Comparison of ENCODE assay signal across 9 mouse cellular contexts in the genomic region with DNA sequence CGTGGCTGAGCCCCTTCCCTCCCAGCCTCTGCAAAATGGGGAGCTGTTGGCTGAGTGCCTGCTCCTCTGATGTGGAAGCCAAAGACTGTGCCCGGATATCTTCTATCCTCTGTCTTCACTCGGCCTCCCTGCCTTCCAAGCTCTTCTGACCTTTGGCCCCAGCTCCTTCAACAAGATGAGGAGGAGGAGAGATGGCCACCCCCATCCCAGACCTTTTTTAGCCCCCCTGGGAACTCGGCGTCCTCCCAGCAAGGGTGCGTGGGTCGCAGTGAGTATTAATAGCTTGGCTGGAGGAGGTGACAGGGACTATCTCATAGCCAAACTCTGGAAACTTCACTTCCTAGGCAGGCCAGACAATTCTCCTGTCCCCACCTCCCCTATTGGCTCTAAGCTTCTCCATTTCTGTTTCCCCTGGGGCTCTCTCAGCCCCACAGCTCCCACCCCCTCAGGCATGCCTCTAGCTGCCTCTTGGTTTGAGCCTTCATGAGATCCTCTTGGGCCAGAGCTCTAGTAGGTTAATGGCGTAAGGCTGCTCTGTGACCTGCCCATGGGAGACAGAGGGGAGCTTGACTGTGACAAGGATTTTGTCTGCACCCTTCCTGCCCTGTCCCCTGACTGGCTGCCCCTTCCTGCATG. TPM values are rescaled to one million over a fixed set of nuclear protein-coding genes. Genes with fewer than 3 reads are reported as not detected.
A peak's percentile ranks its signal among the peaks of the same experiment; 100 is the strongest.
DNase-seq lines count a peak whose midpoint lies in the region; ATAC-seq and TF ChIP-seq lines count a peak whose summit lies in the region.
"Had no signal": no experiment of that assay in that cellular context is flagged by ENCODE, and none has a peak within 500 bp of the region (broad histone marks: within the 10 kb centered on the region; RNA-seq: fewer than 3 reads in every experiment).

No protein-coding gene starts in this region.

- no peak overlapping the region for H3K4me3 ChIP-seq in G1E (ENCODE audit: low read depth, low read length)
- H3K4me3 ChIP-seq in thymus, adult 2 months (ENCODE audit: control insufficient read depth, insufficient read depth, low read length), result no peak overlapping the region
- H3K4me3 ChIP-seq in midbrain, postnatal 0 days (ENCODE audit: low read depth, low read length), result no peak overlapping the region
- no peak overlapping the region for H3K4me3 ChIP-seq in forebrain, embryonic 14.5 days (ENCODE audit: low read depth, low read length)

- H3K27ac ChIP-seq in thymus, adult 2 months (ENCODE audit: control insufficient read depth, insufficient read depth, low read length), result no peak overlapping the region
- H3K27ac ChIP-seq in midbrain, postnatal 0 days (ENCODE audit: low read depth, low read length), result no peak overlapping the region
- H3K27ac ChIP-seq in forebrain, embryonic 14.5 days (ENCODE audit: low read depth, low read length), result no peak overlapping the region
- H3K27ac ChIP-seq: hindbrain, embryonic 14.5 days had no signal

- H3K4me2 ChIP-seq in midbrain, postnatal 0 days (ENCODE audit: low read depth, low read length, poor library complexity, severe bottlenecking), result no peak overlapping the region
- no peak overlapping the region for H3K4me2 ChIP-seq in forebrain, embryonic 14.5 days (ENCODE audit: low read length)
- H3K4me2 ChIP-seq: hindbrain, embryonic 14.5 days had no signal

- peaks cover 4% of the 10 kb centered on the region; the same call in 1 of the 2 replicates for H3K9me3 ChIP-seq in G1E (replicated peaks)
- H3K9me3 ChIP-seq in midbrain, postnatal 0 days (ENCODE audit: low read length), result no peaks in the 10 kb centered on the region
- H3K9me3 ChIP-seq in forebrain, embryonic 14.5 days (replicated peaks; ENCODE audit: control insufficient read depth, low read length), result 0 out of 2 replicates have a peak, but pooled peaks cover 2% of the 10 kb centered on the region

- H3K36me3 ChIP-seq in G1E (replicated peaks), result no peaks in the 10 kb centered on the region
- no peaks in the 10 kb centered on the region for H3K36me3 ChIP-seq in thymus, adult 2 months (ENCODE audit: control insufficient read depth, insufficient read depth, low read length)
- no peaks in the 10 kb centered on the region for H3K36me3 ChIP-seq in midbrain, postnatal 0 days (ENCODE audit: insufficient read depth, low read length)
- no peaks in the 10 kb centered on the region for H3K36me3 ChIP-seq in forebrain, embryonic 14.5 days (ENCODE audit: control insufficient read depth, insufficient read depth, low read length)

- WGBS in thymus, adult 2 months, result 81% methylated on average over 8 of the region's 8 CpGs
- 61% methylated on average over 8 of the region's 8 CpGs for WGBS in midbrain, postnatal 0 days
- WGBS in forebrain, embryonic 14.5 days, result 60% methylated on average over 8 of the region's 8 CpGs

- peaks cover 50% of the 10 kb centered on the region for H3K4me1 ChIP-seq in G1E (ENCODE audit: insufficient read depth, low read depth, low read length)
- peaks cover 10% of the 10 kb centered on the region for H3K4me1 ChIP-seq in thymus, adult 2 months (replicated peaks; ENCODE audit: control insufficient read depth, insufficient read depth, low read length)
- H3K4me1 ChIP-seq in midbrain, postnatal 0 days (ENCODE audit: insufficient read depth, low read length), result 0 out of 2 replicates have a peak, but pooled peaks cover 5% of the 10 kb centered on the region
- 0 out of 2 replicates have a peak, but pooled peaks cover 5% of the 10 kb centered on the region for H3K4me1 ChIP-seq in forebrain, embryonic 14.5 days (ENCODE audit: control insufficient read depth, insufficient read depth, low read length)

- TF ChIP-seq POLR2A in thymus, adult 2 months (IDR thresholded peaks at IDR 0.05; ENCODE audit: control insufficient read depth, extremely low read depth, insufficient read depth, low read length, poor library complexity), result no peak

- DNase-seq in frontal cortex, postnatal 36 days (ENCODE audit: low spot score in 2 of 2), result peak; percentile 56 to 67
- DNase-seq in frontal cortex, postnatal 14 days (ENCODE audit: low spot score in 2 of 2), result no peak
- no peak for DNase-seq in G1E (ENCODE audit: low spot score)
- DNase-seq in heart, adult 9 months (ENCODE audit: low spot score in 2 of 2), result peak; percentile 78 to 80
- peak; percentile 66 to 73 for DNase-seq in kidney, postnatal 25 days
- no peak for DNase-seq in thymus, adult 2 months
- no peak for DNase-seq in midbrain, postnatal 0 days (ENCODE audit: low spot score)
- DNase-seq in forebrain, embryonic 14.5 days (ENCODE audit: low spot score), result no peak

- peak; percentile 14; the same call in 1 of the 2 replicates for TF ChIP-seq CTCF in G1E (IDR thresholded peaks at IDR 0.05; ENCODE audit: low read depth, low read length)
- no peak for TF ChIP-seq CTCF in thymus, adult 2 months (IDR thresholded peaks at IDR 0.05; ENCODE audit: borderline replicate concordance, control insufficient read depth, extremely low read depth, insufficient read depth, low read length, poor library complexity)
- TF ChIP-seq CTCF in midbrain, postnatal 0 days (IDR thresholded peaks at IDR 0.05), result no peak

- H3K9ac ChIP-seq in midbrain, postnatal 0 days (replicated peaks; ENCODE audit: low read length, poor library complexity, severe bottlenecking), result no peak overlapping the region
- H3K9ac ChIP-seq in forebrain, embryonic 14.5 days (ENCODE audit: low read length), result no peak overlapping the region
- H3K9ac ChIP-seq: hindbrain, embryonic 14.5 days had no signal

- peaks cover 42% of the 10 kb centered on the region for H3K27me3 ChIP-seq in G1E (ENCODE audit: insufficient read depth, low read length)
- no peaks in the 10 kb centered on the region for H3K27me3 ChIP-seq in thymus, adult 2 months (ENCODE audit: control insufficient read depth, insufficient read depth, low read length)
- H3K27me3 ChIP-seq in midbrain, postnatal 0 days (ENCODE audit: insufficient read depth, low read length), result no peaks in the 10 kb centered on the region
- H3K27me3 ChIP-seq in forebrain, embryonic 14.5 days (replicated peaks; ENCODE audit: control insufficient read depth, insufficient read depth, low read length), result no peaks in the 10 kb centered on the region

- ATAC-seq in G1E (ENCODE audit: extremely low read depth, insufficient number of reproducible peaks, low FRiP score, poor library complexity, severe bottlenecking), result no peak
- ATAC-seq in midbrain, postnatal 0 days (ENCODE audit: low FRiP score), result no peak
- ATAC-seq in forebrain, embryonic 14.5 days, result no peak

RNA-seq across cellular contexts. Expression of a gene that starts 22.7 kb away (rescaled TPM):
- total RNA-seq in G1E (2014; fragmentation: Nextera tagmentation) (149 and 190 TPM in 2 replicates), G1E (2017) (81.1 and 107 TPM in 2 replicates)
- 29.5 and 38.8 TPM in 2 replicates for polyA plus RNA-seq in G1E (2012)
- polyA plus RNA-seq in thymus, adult 2 months (2012; rRNA removed), result 524 and 548 TPM in 2 replicates
- total RNA-seq in midbrain, postnatal 0 days (2014; rRNA removed), result 795 and 936 TPM in 2 replicates
- polyA plus RNA-seq in midbrain, postnatal 0 days (2015; fragmentation: Nextera tagmentation; extraction: Ambion mirVana), result 645 TPM in 2 replicates
- 718 and 924 TPM in 2 replicates for polyA plus RNA-seq in forebrain, embryonic 14.5 days (2014; fragmentation: Nextera tagmentation; extraction: Ambion mirVana)

RNA-seq across cellular contexts. Expression of a gene that starts 31.6 kb away (rescaled TPM):
- total RNA-seq in G1E (2014; fragmentation: Nextera tagmentation) (6.0 and 11.6 TPM in 2 replicates), G1E (2017) (11.0 and 17.1 TPM in 2 replicates)
- 12.7 and 16.5 TPM in 2 replicates for polyA plus RNA-seq in G1E (2012)
- 11.0 and 12.5 TPM in 2 replicates for polyA plus RNA-seq in thymus, adult 2 months (2012; rRNA removed)
- total RNA-seq in midbrain, postnatal 0 days (2014; rRNA removed), result 11.4 and 22.6 TPM in 2 replicates
- 13.3 and 17.0 TPM in 2 replicates for polyA plus RNA-seq in midbrain, postnatal 0 days (2015; fragmentation: Nextera tagmentation; extraction: Ambion mirVana)
- polyA plus RNA-seq in forebrain, embryonic 14.5 days (2014; fragmentation: Nextera tagmentation; extraction: Ambion mirVana), result 29.4 and 36.8 TPM in 2 replicates

RNA-seq across cellular contexts. Expression of a gene that starts 38.1 kb away (rescaled TPM):
- total RNA-seq in G1E (2014; fragmentation: Nextera tagmentation) (49.3 and 50.4 TPM in 2 replicates), G1E (2017) (7.8 and 8.6 TPM in 2 replicates)
- polyA plus RNA-seq in G1E (2012), result 27.3 and 32.5 TPM in 2 replicates
- polyA plus RNA-seq in thymus, adult 2 months (2012; rRNA removed), result 75.3 and 86.0 TPM in 2 replicates
- 62.9 and 79.2 TPM in 2 replicates for total RNA-seq in midbrain, postnatal 0 days (2014; rRNA removed)
- polyA plus RNA-seq in midbrain, postnatal 0 days (2015; fragmentation: Nextera tagmentation; extraction: Ambion mirVana), result 18.4 and 19.4 TPM in 2 replicates
- polyA plus RNA-seq in forebrain, embryonic 14.5 days (2014; fragmentation: Nextera tagmentation; extraction: Ambion mirVana), result 10.2 and 11.3 TPM in 2 replicates

RNA-seq across cellular contexts. Expression of a gene that starts 40.7 kb away (rescaled TPM):
- total RNA-seq in G1E (2014; fragmentation: Nextera tagmentation) (6.9 and 7.7 TPM in 2 replicates), G1E (2017) (2.6 and 3.1 TPM in 2 replicates)
- polyA plus RNA-seq in G1E (2012), result 2.3 and 3.1 TPM in 2 replicates
- polyA plus RNA-seq in thymus, adult 2 months (2012; rRNA removed), result 21.6 and 29.3 TPM in 2 replicates
- 16.2 and 18.4 TPM in 2 replicates for total RNA-seq in midbrain, postnatal 0 days (2014; rRNA removed)
- polyA plus RNA-seq in midbrain, postnatal 0 days (2015; fragmentation: Nextera tagmentation; extraction: Ambion mirVana), result 12.6 and 13.8 TPM in 2 replicates
- 5.5 and 5.9 TPM in 2 replicates for polyA plus RNA-seq in forebrain, embryonic 14.5 days (2014; fragmentation: Nextera tagmentation; extraction: Ambion mirVana)

RNA-seq across cellular contexts. Expression of a gene that starts 40.9 kb away (rescaled TPM):
- total RNA-seq in G1E (2014; fragmentation: Nextera tagmentation) (4.8 and 5.7 TPM in 2 replicates), G1E (2017) (7.7 and 8.4 TPM in 2 replicates)
- polyA plus RNA-seq in G1E (2012), result 22.4 and 24.0 TPM in 2 replicates
- polyA plus RNA-seq in thymus, adult 2 months (2012; rRNA removed), result 18.1 and 19.8 TPM in 2 replicates
- 69.8 and 73.8 TPM in 2 replicates for total RNA-seq in midbrain, postnatal 0 days (2014; rRNA removed)
- 72.3 and 74.5 TPM in 2 replicates for polyA plus RNA-seq in midbrain, postnatal 0 days (2015; fragmentation: Nextera tagmentation; extraction: Ambion mirVana)
- polyA plus RNA-seq in forebrain, embryonic 14.5 days (2014; fragmentation: Nextera tagmentation; extraction: Ambion mirVana), result 51.9 and 60.2 TPM in 2 replicates

Comparison
In these comparisons a context has a peak if more than half of its experiments do, and no peak if none do; other contexts are left out.
1. DNase-seq: peak in frontal cortex, postnatal 36 days (2 of 2), heart, adult 9 months (2 of 2) and kidney, postnatal 25 days (2 of 2); none in frontal cortex, postnatal 14 days (0 of 2), G1E (single experiment), thymus, adult 2 months (single experiment), midbrain, postnatal 0 days (single experiment) and forebrain, embryonic 14.5 days (single experiment).
2. RNA of a gene that starts 22.7 kb away (polyA plus RNA-seq): 718 to 924 TPM in forebrain, embryonic 14.5 days, 645 TPM in midbrain, postnatal 0 days and 524 to 548 TPM in thymus, adult 2 months; 29.5 to 38.8 TPM in G1E; every median in the first group is over 10 times any median in the second.